8 mouse cellular contexts compared by ENCODE assay signal in genomic region chr11:69098762-69099091, GRCm38 (mm10). TPM values are rescaled to one million over a fixed set of nuclear protein-coding genes. Genes with fewer than 3 reads are reported as not detected.
DNase-seq lines count a peak whose midpoint lies in the region; ATAC-seq and TF ChIP-seq lines count a peak whose summit lies in the region.

No protein-coding gene starts in this region.

- peak overlapping the region; percentile 71 for H3K9ac ChIP-seq in forebrain, embryonic 14.5 days (ENCODE audit: low read length)
- H3K9ac ChIP-seq in neural tube, embryonic 15.5 days (replicated peaks) = peak overlapping the region; percentile 72

- peak overlapping the region; percentile 63 for H3K27ac ChIP-seq in forebrain, embryonic 14.5 days (ENCODE audit: low read depth, low read length)
- peak overlapping the region; percentile 98 for H3K27ac ChIP-seq in layer of hippocampus, adult 2 months
- peak overlapping the region; percentile 84 for H3K27ac ChIP-seq in neural tube, embryonic 15.5 days (replicated peaks)

- peak overlapping the region; percentile 87 for H3K4me3 ChIP-seq in E14TG2a.4 (replicated peaks; ENCODE audit: low read length)
- H3K4me3 ChIP-seq in forebrain, embryonic 14.5 days (ENCODE audit: low read depth, low read length) = peak overlapping the region; percentile 46
- H3K4me3 ChIP-seq in layer of hippocampus, adult 2 months = peak overlapping the region; percentile 81
- peak overlapping the region; percentile 84 for H3K4me3 ChIP-seq in lung, adult 2 months (replicated peaks; ENCODE audit: extremely low read depth, low read depth, low read length)
- H3K4me3 ChIP-seq in neural tube, embryonic 15.5 days (replicated peaks) = peak overlapping the region; percentile 58

- peaks cover 34% of the 10 kb centered on the region for H3K36me3 ChIP-seq in E14TG2a.4 (ENCODE audit: insufficient read depth, low read length)
- peaks cover 29% of the 10 kb centered on the region for H3K36me3 ChIP-seq in forebrain, embryonic 14.5 days (ENCODE audit: control insufficient read depth, insufficient read depth, low read length)
- H3K36me3 ChIP-seq in neural tube, embryonic 15.5 days = peaks cover 30% of the 10 kb centered on the region

- peak; percentile 95 for DNase-seq in c-Kit-positive CD71-positive TER-119-positive erythroid progenitor cells, embryonic 14.5 days (ENCODE audit: low spot score)
- peak; percentile 93 for DNase-seq in forebrain, embryonic 14.5 days (ENCODE audit: low spot score)
- peak; percentile 98 to 99 for DNase-seq in heart, postnatal 14 days
- peak; percentile 94 to 97 for DNase-seq in layer of hippocampus, adult 2 months (ENCODE audit: low spot score in 2 of 2)
- peak; percentile 100 for DNase-seq in lung, adult 2 months
- peak; percentile 98 for DNase-seq in testis, postnatal 10 days (ENCODE audit: low spot score)

- peak; percentile 6 for ATAC-seq in forebrain, embryonic 14.5 days
- peak; percentile 15; the same call in 1 of the 2 replicates for ATAC-seq in neural tube, embryonic 15.5 days (ENCODE audit: low FRiP score)

- H3K4me2 ChIP-seq in forebrain, embryonic 14.5 days (ENCODE audit: low read length) = peak overlapping the region; percentile 84
- H3K4me2 ChIP-seq in neural tube, embryonic 15.5 days = peak overlapping the region; percentile 95

- H3K4me1 ChIP-seq in E14TG2a.4 (replicated peaks; ENCODE audit: low read depth, low read length) = peaks cover 62% of the 10 kb centered on the region
- H3K4me1 ChIP-seq in forebrain, embryonic 14.5 days (ENCODE audit: control insufficient read depth, insufficient read depth, low read length) = peaks cover 44% of the 10 kb centered on the region
- peaks cover 19% of the 10 kb centered on the region for H3K4me1 ChIP-seq in lung, adult 2 months (ENCODE audit: control insufficient read depth, insufficient read depth, low read length)
- H3K4me1 ChIP-seq in neural tube, embryonic 15.5 days = peaks cover 67% of the 10 kb centered on the region

- intact Hi-C loops in heart, postnatal 14 days (cut with DNase I) = loop anchor here (10.0 kb wide), 1 partner anchor 316 kb away; the partner anchor contains the start of gene Kdm6b

- H3K27me3 ChIP-seq in E14TG2a.4 (ENCODE audit: insufficient read depth, low read length) = no peaks in the 10 kb centered on the region
- H3K27me3 ChIP-seq in forebrain, embryonic 14.5 days (replicated peaks; ENCODE audit: control insufficient read depth, insufficient read depth, low read length) = no peaks in the 10 kb centered on the region
- H3K27me3 ChIP-seq in neural tube, embryonic 15.5 days (replicated peaks) = no peaks in the 10 kb centered on the region

- no peaks in the 10 kb centered on the region for H3K9me3 ChIP-seq in E14TG2a.4 (ENCODE audit: low read length)
- H3K9me3 ChIP-seq in forebrain, embryonic 14.5 days (replicated peaks; ENCODE audit: control insufficient read depth, low read length) = no peaks in the 10 kb centered on the region
- H3K9me3 ChIP-seq in neural tube, embryonic 15.5 days (replicated peaks) = no peaks in the 10 kb centered on the region

- under 1% methylated on average over 19 of the region's 19 CpGs for WGBS in forebrain, embryonic 14.5 days
- WGBS in lung, adult 2 months = 1% methylated on average over 19 of the region's 19 CpGs
- WGBS in neural tube, embryonic 15.5 days = 0% methylated on average over 19 of the region's 19 CpGs

- peak; percentile 81 for TF ChIP-seq POLR2A in lung, adult 2 months (IDR thresholded peaks at IDR 0.05; ENCODE audit: borderline replicate concordance, extremely low read depth, low read depth, low read length)

- TF ChIP-seq CTCF in E14TG2a.4 (conservative IDR thresholded peaks at IDR 0.05; ENCODE audit: low read length) = no peak
- no peak for TF ChIP-seq CTCF in layer of hippocampus, adult 2 months (conservative IDR thresholded peaks at IDR 0.05)
- TF ChIP-seq CTCF in lung, adult 2 months (IDR thresholded peaks at IDR 0.05; ENCODE audit: insufficient read depth, low read length) = no peak

RNA-seq across cellular contexts. Expression of gene Per1, which starts 3.7 kb away (rescaled TPM):
- polyA plus RNA-seq in forebrain, embryonic 14.5 days (2014; fragmentation: Nextera tagmentation; extraction: Ambion mirVana) = 6.8 and 11.6 TPM in 2 replicates
- total RNA-seq in heart, postnatal 14 days (2021) = 100 to 1,000 TPM; 100 to 103 TPM
- 10 to 100 TPM; 83.4 to 95.2 TPM for total RNA-seq in layer of hippocampus, adult 2 months (2021)
- polyA plus RNA-seq in lung, adult 2 months (2012; rRNA removed) = 36.8 and 78.5 TPM in 2 replicates
- 10.0 and 11.9 TPM in 2 replicates for polyA plus RNA-seq in neural tube, embryonic 15.5 days (2015; fragmentation: Nextera tagmentation; extraction: Ambion mirVana)

RNA-seq across cellular contexts. Expression of gene Vamp2, which starts 10.4 kb away (rescaled TPM):
- polyA plus RNA-seq in forebrain, embryonic 14.5 days (2014; fragmentation: Nextera tagmentation; extraction: Ambion mirVana) = 124 and 188 TPM in 2 replicates
- 10 to 100 TPM; 68.8 to 72.6 TPM for total RNA-seq in heart, postnatal 14 days (2021)
- total RNA-seq in layer of hippocampus, adult 2 months (2021) = 1,000 to 10,000 TPM in 1 of 2 experiments, 100 to 1,000 TPM in 1; 988 to 1,016 TPM
- polyA plus RNA-seq in lung, adult 2 months (2012; rRNA removed) = 120 and 129 TPM in 2 replicates
- 347 and 355 TPM in 2 replicates for polyA plus RNA-seq in neural tube, embryonic 15.5 days (2015; fragmentation: Nextera tagmentation; extraction: Ambion mirVana)

RNA-seq across cellular contexts. Expression of gene Hes7, which starts 21.5 kb away (rescaled TPM):
- polyA plus RNA-seq in forebrain, embryonic 14.5 days (2014; fragmentation: Nextera tagmentation; extraction: Ambion mirVana) = 0.23 and 0.24 TPM in 2 replicates
- total RNA-seq in heart, postnatal 14 days (2021) = under 1 TPM; 0.14 to 0.32 TPM
- total RNA-seq in layer of hippocampus, adult 2 months (2021) = 1 to 10 TPM in 1 of 2 experiments, under 1 TPM in 1; 0.79 to 1.0 TPM
- polyA plus RNA-seq in lung, adult 2 months (2012; rRNA removed) = 0.25 and 0.95 TPM in 2 replicates
- polyA plus RNA-seq in neural tube, embryonic 15.5 days (2015; fragmentation: Nextera tagmentation; extraction: Ambion mirVana) = 0.68 and 1.0 TPM in 2 replicates

RNA-seq across cellular contexts. Expression of gene 9130213A22Rik, which starts 23.7 kb away (rescaled TPM):
- 0.14 TPM in 2 replicates for polyA plus RNA-seq in forebrain, embryonic 14.5 days (2014; fragmentation: Nextera tagmentation; extraction: Ambion mirVana)
- total RNA-seq in heart, postnatal 14 days (2021) = under 1 TPM; 0.33 to 0.44 TPM
- total RNA-seq in layer of hippocampus, adult 2 months (2021) = 1 to 10 TPM; 1.4 to 1.5 TPM
- 1.1 and 1.2 TPM in 2 replicates for polyA plus RNA-seq in lung, adult 2 months (2012; rRNA removed)
- polyA plus RNA-seq in neural tube, embryonic 15.5 days (2015; fragmentation: Nextera tagmentation; extraction: Ambion mirVana) = 0.63 TPM in 2 replicates

RNA-seq across cellular contexts. Expression of gene Aloxe3, which starts 27.0 kb away (rescaled TPM):
- polyA plus RNA-seq in forebrain, embryonic 14.5 days (2014; fragmentation: Nextera tagmentation; extraction: Ambion mirVana) = 0.94 and 2.1 TPM in 2 replicates
- total RNA-seq in heart, postnatal 14 days (2021) = not detected
- total RNA-seq in layer of hippocampus, adult 2 months (2021) = 10 to 100 TPM in 1 of 2 experiments, 1 to 10 TPM in 1; 7.8 to 11.1 TPM
- 2.6 and 23.9 TPM in 2 replicates for polyA plus RNA-seq in lung, adult 2 months (2012; rRNA removed)
- polyA plus RNA-seq in neural tube, embryonic 15.5 days (2015; fragmentation: Nextera tagmentation; extraction: Ambion mirVana) = 4.3 and 6.1 TPM in 2 replicates

Comparison
In these comparisons a context has a peak if more than half of its experiments do, and no peak if none do; other contexts are left out.
1. Peak in every context shown above with its lines: DNase-seq, ATAC-seq, H3K4me3 ChIP-seq and H3K27ac ChIP-seq.